Mouse (Mus musculus): ENCODE measurements around the gene Eif2s3y.

Eif2s3y gene

DNA sequence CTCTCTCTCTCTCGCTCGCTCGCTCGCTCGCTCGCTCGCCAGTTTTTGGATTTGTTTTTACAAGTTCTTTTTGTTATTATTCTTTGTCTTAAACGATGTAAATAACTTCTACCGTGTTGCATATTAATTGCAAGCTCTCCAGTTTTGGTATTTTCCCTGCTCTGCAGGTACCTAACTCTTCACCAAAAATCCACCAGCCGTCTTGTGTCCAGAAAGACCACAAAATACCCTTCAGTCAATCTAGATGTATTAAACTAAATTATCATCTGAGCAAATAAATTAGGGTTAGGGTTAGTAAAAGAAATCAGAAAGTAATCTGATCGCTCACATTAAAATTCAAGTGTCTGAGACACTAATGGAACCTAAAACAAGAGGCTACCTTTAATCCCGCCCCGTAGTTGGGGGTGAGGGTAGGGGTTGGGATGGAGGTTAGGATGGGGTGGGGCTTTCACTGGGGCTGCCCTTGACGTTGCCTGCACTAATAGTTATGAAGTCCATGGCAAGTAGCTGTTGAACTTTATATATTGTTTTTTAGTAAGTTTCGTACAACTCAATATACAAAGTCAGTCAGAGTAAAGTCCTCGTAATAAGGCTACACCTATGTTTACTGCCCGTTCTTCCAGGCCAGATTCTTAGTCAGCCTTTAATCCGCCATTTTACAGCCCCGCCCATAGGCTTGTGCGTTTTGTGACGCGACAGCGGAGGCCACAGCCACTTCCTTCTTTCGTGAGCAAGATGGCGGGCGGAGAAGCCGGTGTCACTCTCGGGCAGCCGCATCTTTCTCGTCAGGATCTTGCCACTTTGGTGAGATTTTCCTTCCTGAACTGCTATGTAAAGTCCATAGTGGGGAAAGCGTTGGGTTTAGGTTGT lies at the start of gene Eif2s3y:
TSS of gene Eif2s3y (plus strand) at position 662 of the 870 bp plus-strand sequence.
- DNase-seq, result peak; percentile 79

Measured in embryo, embryonic 11 days (tissue).